Mouse (Mus musculus): ENCODE measurements around the gene Gm10803.

Gene Gm10803

DNA sequence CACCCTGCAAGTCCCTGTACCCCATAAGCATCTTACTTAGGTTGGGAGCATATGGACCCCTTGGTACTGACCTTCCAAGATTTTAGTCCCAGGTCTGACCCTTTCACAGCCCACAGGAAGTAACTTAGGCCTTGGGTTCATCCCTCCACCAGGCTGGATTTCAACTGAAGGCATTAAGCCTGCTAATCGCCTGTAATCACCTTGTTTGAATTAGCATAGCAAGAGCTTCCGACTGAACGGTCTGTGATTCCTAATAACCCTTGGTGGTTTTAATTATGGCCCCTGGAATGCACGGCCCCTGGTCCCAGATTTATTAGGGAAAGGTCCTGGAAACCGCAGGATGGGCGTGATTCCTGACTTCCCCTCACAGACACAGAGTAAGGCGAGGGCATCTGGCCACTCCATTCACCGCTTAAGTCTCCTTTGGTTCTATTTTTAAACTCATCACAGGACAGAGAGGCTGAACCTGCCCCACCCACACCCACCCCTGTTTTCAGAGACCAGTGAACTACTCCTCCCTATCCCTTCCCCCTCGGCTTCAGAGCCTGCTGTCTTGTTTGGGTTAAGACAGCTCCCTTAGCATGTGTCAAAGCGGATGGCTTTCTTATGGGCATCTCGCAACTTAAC lies 31.9 kb downstream of the Gm10803 start:
- DNase-seq = no peak

DNA sequence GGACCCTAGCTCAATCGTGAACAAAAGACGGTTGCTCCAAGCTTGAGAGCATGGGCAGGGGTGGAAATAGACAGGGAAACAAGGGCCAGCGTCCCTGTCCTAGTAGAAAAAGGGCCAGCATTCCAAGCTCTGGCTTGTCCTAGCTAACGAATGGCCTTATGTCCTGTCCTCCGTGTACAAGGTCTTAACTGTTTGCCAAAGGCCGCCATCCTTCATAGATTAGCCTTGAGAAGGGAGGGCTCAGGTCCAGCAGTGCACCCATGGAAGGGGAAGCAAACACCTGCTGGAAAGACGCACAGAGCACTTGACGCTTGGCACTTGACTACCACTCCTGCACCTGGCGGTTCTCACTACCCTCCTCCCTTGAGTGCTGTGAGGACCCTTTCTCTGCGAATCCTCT lies 32.8 kb downstream of the Gm10803 start:
- DNase-seq = no peak

DNA sequence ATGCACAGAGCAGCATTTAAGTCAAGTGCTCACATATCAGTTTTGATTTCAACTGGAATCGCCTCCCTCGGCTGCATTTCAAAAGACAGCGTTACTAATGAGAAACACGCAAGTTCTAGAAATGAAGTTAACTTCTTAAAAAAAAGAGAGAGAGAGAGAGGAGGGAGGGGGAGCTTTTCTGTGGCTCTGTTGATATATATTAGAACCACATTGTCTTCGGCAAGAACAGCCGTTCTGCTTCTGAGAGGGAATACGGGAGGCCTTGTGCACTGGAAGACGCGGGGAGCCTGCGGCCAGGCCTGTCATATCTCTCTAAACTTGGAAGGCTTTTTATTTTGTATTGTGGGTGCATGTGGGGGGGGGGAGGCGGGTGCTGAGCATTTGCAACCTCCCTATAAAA lies 36.8 kb downstream of the Gm10803 start:
- DNase-seq = no peak

DNA sequence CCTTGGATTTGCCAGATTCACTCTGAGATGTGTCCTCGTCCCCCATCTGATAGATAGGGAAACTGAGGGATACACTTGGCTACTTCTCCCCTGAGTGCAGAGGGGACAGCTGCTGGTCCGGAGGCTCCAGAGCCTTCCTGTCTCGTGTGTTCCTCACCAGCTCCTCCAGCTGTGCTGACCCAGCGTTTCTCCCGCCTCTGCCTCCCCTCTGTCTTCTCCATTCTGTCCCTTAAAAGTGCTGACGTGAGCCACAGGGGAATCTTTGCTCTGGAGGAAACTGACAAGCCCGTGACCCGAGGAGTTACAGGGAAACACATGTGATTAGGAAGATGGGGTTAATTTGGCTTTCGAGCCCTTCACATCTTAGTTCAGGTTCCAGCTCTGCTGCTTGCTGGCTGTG lies 39.4 kb downstream of the Gm10803 start:
- DNase-seq = no peak

DNA sequence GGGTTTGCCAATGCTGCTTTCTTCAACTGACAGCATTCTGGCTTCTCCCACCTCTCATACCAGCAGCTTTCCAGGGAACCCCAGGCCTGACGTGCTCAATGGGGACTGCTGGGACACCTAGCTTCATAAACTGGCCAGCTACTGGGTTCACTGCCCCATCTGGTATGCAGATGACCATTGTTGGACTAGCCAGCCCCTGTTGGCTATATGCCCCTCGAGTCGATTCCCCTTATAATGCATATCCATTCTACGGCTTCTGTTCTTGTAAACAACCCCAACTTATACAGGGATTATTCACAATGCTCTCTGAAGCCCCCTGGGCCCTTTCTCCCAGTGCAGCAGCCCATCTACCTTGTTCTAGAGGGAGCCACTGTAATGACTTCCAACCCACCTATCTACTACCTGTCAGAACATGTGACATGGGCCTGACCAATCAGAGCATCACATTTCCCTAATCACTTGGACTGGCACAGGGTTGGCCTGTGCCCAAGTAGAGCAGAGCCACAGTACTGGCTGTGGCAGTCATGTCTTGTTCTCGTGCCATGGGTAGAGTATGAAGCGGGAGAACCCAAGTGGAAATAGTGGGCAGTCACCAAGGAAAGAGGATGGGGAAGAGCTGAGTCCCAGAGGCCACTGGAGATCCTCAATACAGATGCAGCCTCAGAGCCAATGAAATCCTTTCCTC lies 44.4 kb downstream of the Gm10803 start:
- no peak for DNase-seq

DNA sequence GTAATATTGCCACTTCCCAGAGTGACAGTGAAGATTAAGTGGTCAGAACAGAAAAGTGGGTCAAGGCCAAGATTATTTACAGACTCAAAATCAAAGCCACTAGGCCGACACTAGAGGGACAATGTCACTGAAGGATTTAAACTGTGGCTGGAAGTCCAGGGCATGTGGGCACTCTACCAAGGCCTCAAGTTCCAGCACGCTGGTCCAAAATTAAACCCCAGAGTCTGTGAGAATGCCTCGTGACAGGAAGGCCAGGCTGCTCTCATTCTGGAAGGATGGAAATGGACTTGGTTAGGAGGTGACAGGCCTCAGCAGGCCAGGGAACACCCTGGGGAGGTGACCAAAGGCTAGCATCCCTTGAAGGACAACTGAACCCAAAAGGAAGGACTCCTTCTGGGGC lies 48.4 kb downstream of the Gm10803 start:
- no peak for DNase-seq

DNA sequence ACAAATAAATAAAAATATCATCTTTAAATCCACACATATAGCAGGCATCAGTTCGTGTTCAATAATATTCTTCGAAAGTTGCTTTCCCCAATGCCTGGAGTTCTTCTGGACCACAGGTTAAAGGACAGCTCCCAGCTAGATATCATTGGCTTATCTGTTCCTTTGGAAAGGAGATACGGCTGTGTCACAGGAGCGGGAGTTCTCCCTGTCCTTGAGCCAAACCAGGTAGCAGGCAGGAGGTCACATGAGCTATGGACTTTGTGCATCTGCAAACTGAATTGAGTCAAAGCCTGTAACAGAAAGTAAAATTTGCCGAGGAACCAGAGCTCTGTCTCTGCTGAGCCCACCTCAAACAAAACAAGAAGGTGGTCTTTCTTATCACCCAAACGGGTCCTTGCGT lies 52.7 kb downstream of the Gm10803 start:
- no peak for DNase-seq

All from cerebellum, adult 8-10 months (tissue).